In genomic region chr5:122267899-122268298, GRCm38 (mm10) we compare ENCODE assay signal across 9 mouse cellular contexts. TPM values are rescaled to one million over a fixed set of nuclear protein-coding genes. Genes with fewer than 3 reads are reported as not detected.
A peak's percentile ranks its signal among the peaks of the same experiment; 100 is the strongest.
DNase-seq lines count a peak whose midpoint lies in the region; ATAC-seq and TF ChIP-seq lines count a peak whose summit lies in the region.
"Had no signal": no experiment of that assay in that cellular context is flagged by ENCODE, and none has a peak within 500 bp of the region (broad histone marks: within the 10 kb centered on the region; RNA-seq: fewer than 3 reads in every experiment).

No protein-coding gene starts in this region.

- 0 out of 2 replicates have a peak, but pooled peaks have one; percentile 16 for ATAC-seq in megakaryocyte, adult 5-6 weeks (ENCODE audit: poor library complexity, severe bottlenecking)

- H3K4me1 ChIP-seq in bone marrow, adult 2 months (ENCODE audit: control insufficient read depth, insufficient read depth, low read length), result peaks cover 11% of the 10 kb centered on the region

- peak overlapping the region; percentile 56; the same call in 1 of the 2 replicates for H3K27ac ChIP-seq in bone marrow, adult 2 months (ENCODE audit: control insufficient read depth, insufficient read depth, low read depth, low read length, poor library complexity)
- H3K27ac ChIP-seq: limb, embryonic 12.5 days had no signal

- no peak for TF ChIP-seq POLR2A in bone marrow, adult 2 months (IDR thresholded peaks at IDR 0.05; ENCODE audit: borderline replicate concordance, control insufficient read depth, low read depth, low read length)

- DNase-seq in gastrocnemius, adult 18-20 months (ENCODE audit: low spot score), result peak; percentile 82
- no peak for DNase-seq in gastrocnemius, postnatal 25 days
- DNase-seq in CD4-positive, CD25-positive, alpha-beta regulatory T cell, adult 2 months (ENCODE audit: low read depth, low spot score), result peak; percentile 87
- peak; percentile 68 to 75 for DNase-seq in frontal cortex, postnatal 36 days (ENCODE audit: low spot score in 2 of 2)
- DNase-seq in layer of hippocampus, adult 9-10 months (ENCODE audit: low spot score), result peak; percentile 75
- DNase-seq in spleen, postnatal 4 days (ENCODE audit: low spot score in 2 of 2), result peak; percentile 77 to 90

- WGBS in bone marrow, adult 2 months, result 7% methylated on average over 5 of the region's 5 CpGs

- TF ChIP-seq CTCF in bone marrow, adult 2 months (IDR thresholded peaks at IDR 0.05; ENCODE audit: control insufficient read depth, insufficient read depth, low read length), result no peak

- no peak overlapping the region for H3K4me3 ChIP-seq in bone marrow, adult 2 months (replicated peaks; ENCODE audit: control insufficient read depth, low read depth, low read length)
- H3K4me3 ChIP-seq: limb, embryonic 12.5 days had no signal

RNA-seq across cellular contexts. Expression of gene Tctn1, which starts 3.6 kb away (rescaled TPM):
- 1 to 10 TPM; 1.3 to 2.0 TPM for total RNA-seq in gastrocnemius, adult 18-20 months (2021)
- total RNA-seq in gastrocnemius, postnatal 25 days (2021), result 1 to 10 TPM; 1.9 to 2.2 TPM
- polyA plus RNA-seq in bone marrow, adult 2 months (2011; ENCODE audit: insufficient read depth, insufficient read length, low replicate concordance, missing spikeins), result 6.5 and 17.7 TPM in 2 replicates
- 3.2 and 4.3 TPM in 2 replicates for total RNA-seq in megakaryocyte, adult 5-6 weeks (2015)
- total RNA-seq in megakaryocyte, adult 5-6 weeks (2017), result 3.5 and 6.5 TPM in 2 replicates

RNA-seq across cellular contexts. Expression of gene Pptc7, which starts 16.3 kb away (rescaled TPM):
- 10 to 100 TPM; 91.6 to 96.4 TPM for total RNA-seq in gastrocnemius, adult 18-20 months (2021)
- 10 to 100 TPM; 78.9 to 87.0 TPM for total RNA-seq in gastrocnemius, postnatal 25 days (2021)
- polyA plus RNA-seq in bone marrow, adult 2 months (2011; ENCODE audit: insufficient read depth, insufficient read length, low replicate concordance, missing spikeins), result 5.0 and 7.2 TPM in 2 replicates
- total RNA-seq in megakaryocyte, adult 5-6 weeks (2015), result 18.6 and 18.8 TPM in 2 replicates
- total RNA-seq in megakaryocyte, adult 5-6 weeks (2017), result 19.9 and 22.0 TPM in 2 replicates
